Mouse (Mus musculus) heart, embryonic 16.5 days (tissue): ENCODE results near the gene Krt1. TPM values are rescaled to one million over a fixed set of nuclear protein-coding genes. Genes with fewer than 3 reads are reported as not detected.

ENCODE experiments used
- ATAC-seq: fragments of 200-750 bp; cut with Nextera tagmentation; replicated peaks from 2 replicates; pipeline ENCODE4 v1.8.0; 2017; ENCODE audit warnings: moderate number of reproducible peaks; ENCODE audit not compliant: insufficient read depth, low FRiP score; ENCODE audit errors: extremely low read depth
- H3K27ac ChIP-seq: fragments of 300-500 bp; sonication (generic); 2 replicates; pipeline ENCODE4 v1.5.1; 2014; ENCODE audit warnings: mild to moderate bottlenecking, low read length, control low read depth, moderate library complexity
- H3K27me3 ChIP-seq: fragments of 300-500 bp; sonication (generic); 2 replicates; pipeline ENCODE4 v1.6.1; 2014; ENCODE audit warnings: low read length, mixed read lengths; ENCODE audit not compliant: control insufficient read depth, insufficient read depth
- H3K36me3 ChIP-seq: fragments of 300-500 bp; sonication (generic); 2 replicates; pipeline ENCODE4 v1.6.1; 2014; ENCODE audit not compliant: control insufficient read depth, insufficient read depth
- H3K4me1 ChIP-seq: fragments of 300-500 bp; sonication (generic); 2 replicates; pipeline ENCODE4 v1.6.1; 2014; ENCODE audit warnings: low read length, mixed read lengths; ENCODE audit not compliant: control insufficient read depth, insufficient read depth
- H3K4me2 ChIP-seq: fragments of 300-500 bp; sonication (generic); 2 replicates; pipeline ENCODE4 v1.6.1; 2014; ENCODE audit warnings: low read depth, mild to moderate bottlenecking, control low read depth, low read length
- H3K4me3 ChIP-seq: fragments of 300-500 bp; sonication (generic); 2 replicates; pipeline ENCODE4 v1.5.1; 2014; ENCODE audit warnings: mild to moderate bottlenecking, control low read depth, low read length
- H3K9ac ChIP-seq: fragments of 300-500 bp; sonication (generic); 2 replicates; pipeline ENCODE4 v1.6.1; 2014; ENCODE audit warnings: low read length, control low read depth
- H3K9me3 ChIP-seq: fragments of 300-500 bp; sonication (generic); replicated peaks from 2 replicates; pipeline ENCODE4 v1.6.1; 2016; ENCODE audit warnings: low read length; ENCODE audit not compliant: control insufficient read depth
- whole genome bisulfite sequencing: fragments of 180-500 bp; shearing (Covaris S2); extraction: QIAGEN DNeasy Blood & Tissue Kit; methylation state at CpG from one replicate; pipeline ENCODE4 v1.1.7; 2014; 5-methylcytosine and 5-hydroxymethylcytosine counted together
- polyA plus RNA-seq: library from polyadenylated mRNA; unstranded; fragments of >200 nt; fragmentation: Nextera tagmentation; extraction: Ambion mirVana; gene quantifications from 2 replicates; pipeline ENCODE4 v1.2.1, GENCODE M21; 2015

Gene Krt1
- polyA plus RNA-seq, 1 experiment from 2014 or later: 0.11 TPM

DNA sequence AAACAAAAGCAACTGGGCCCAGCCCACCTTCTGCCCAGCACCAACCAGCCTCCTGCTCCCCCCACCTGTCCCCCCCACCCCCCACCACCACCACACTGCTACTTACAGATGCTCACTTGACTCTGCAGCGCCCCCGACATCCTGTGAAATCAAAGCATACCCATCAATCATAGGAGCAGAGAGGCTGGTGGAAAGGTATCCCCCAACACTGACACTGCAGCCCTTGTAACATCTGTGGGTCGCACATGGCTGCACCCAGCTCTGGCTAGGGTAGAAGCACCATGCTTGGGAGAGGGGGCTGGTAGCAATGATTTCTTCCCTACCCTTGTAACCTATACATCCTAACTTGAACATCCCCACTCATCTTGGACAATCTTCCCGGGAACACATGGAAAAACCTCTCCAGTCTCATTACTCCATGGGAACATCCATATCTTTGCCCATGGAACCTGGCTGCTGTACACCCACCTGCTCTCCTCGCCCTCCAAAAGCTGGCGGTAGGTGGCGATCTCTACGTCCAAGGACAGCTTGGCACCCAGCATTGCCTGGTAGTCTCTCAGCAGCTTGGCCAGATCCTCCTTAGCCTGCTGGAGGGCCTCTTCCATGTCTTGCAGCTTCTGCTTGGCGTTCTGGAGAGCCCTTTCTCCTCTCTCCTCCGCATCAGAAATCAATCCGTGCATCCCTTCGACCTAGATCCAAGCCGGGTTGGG, 10.0 kb upstream of the Krt1 start:
- Histone ChIP-seq H3K4me3 (no peak overlapping the region), H3K4me2 (peak overlapping the region; percentile 79; the same call in 1 of the 2 replicates), H3K27ac (no peak overlapping the region), H3K27me3 (peaks cover 40% of the 10 kb centered on the region), H3K9ac (no peak overlapping the region), H3K36me3 (no peaks in the 10 kb centered on the region), H3K4me1 (peaks cover 4% of the 10 kb centered on the region; the same call in 1 of the 2 replicates), H3K9me3 (no peaks in the 10 kb centered on the region)
- WGBS: 54% methylated on average over 13 of the region's 13 CpGs
- ATAC-seq: no peak

- H3K4me3 ChIP-seq: peak overlapping the region; percentile 51
- H3K4me1 ChIP-seq: peaks cover 4% of the 10 kb centered on the region; the same call in 1 of the 2 replicates
- no peak for ATAC-seq
- peaks cover 43% of the 10 kb centered on the region for H3K27me3 ChIP-seq
- no peaks in the 10 kb centered on the region for H3K9me3 ChIP-seq
- no peak overlapping the region for H3K27ac ChIP-seq
- peak overlapping the region; percentile 79 for H3K4me2 ChIP-seq
- WGBS: under 1% methylated on average over 33 of the region's 33 CpGs
- H3K36me3 ChIP-seq: no peaks in the 10 kb centered on the region
- H3K9ac ChIP-seq: peak overlapping the region; percentile 28
Observed at GRCm38 (mm10) chr15:101859735-101860170, 9.2 kb upstream of the Krt1 start.

GRCm38 (mm10) chr15:101858673-101859425, 8.3 kb upstream of the Krt1 start:
- peak overlapping the region; percentile 51; the same call in 1 of the 2 replicates for H3K4me3 ChIP-seq
- H3K27ac ChIP-seq: no peak overlapping the region
- peaks cover 4% of the 10 kb centered on the region; the same call in 1 of the 2 replicates for H3K4me1 ChIP-seq
- H3K27me3 ChIP-seq: peaks cover 47% of the 10 kb centered on the region
- H3K9ac ChIP-seq: no peak overlapping the region
- no peak for ATAC-seq
- no peaks in the 10 kb centered on the region for H3K9me3 ChIP-seq
- no peaks in the 10 kb centered on the region for H3K36me3 ChIP-seq
- WGBS: 5% methylated on average over 11 of the region's 11 CpGs
- peak overlapping the region; percentile 79 for H3K4me2 ChIP-seq

DNA sequence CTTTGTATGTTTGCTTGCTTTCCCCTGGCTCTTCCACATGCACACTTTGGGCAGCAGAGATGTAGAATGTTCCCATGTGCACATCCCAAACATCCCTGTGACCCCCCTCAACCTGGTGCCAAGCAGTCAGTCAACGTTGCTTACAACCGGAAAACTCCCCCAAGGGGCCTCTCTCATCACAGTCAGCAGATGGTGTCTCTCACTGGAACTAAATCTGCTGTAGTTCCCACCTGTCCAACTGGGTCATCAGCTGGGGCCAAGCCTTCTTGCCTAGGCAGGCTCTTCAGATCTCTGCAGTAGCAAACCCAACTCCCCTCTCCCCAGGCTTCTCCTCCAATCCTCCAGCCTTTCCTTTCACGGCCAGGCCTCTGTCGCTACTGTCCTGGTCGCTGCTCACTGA, 6.1 kb upstream of the Krt1 start:
- ATAC-seq: no peak

DNA sequence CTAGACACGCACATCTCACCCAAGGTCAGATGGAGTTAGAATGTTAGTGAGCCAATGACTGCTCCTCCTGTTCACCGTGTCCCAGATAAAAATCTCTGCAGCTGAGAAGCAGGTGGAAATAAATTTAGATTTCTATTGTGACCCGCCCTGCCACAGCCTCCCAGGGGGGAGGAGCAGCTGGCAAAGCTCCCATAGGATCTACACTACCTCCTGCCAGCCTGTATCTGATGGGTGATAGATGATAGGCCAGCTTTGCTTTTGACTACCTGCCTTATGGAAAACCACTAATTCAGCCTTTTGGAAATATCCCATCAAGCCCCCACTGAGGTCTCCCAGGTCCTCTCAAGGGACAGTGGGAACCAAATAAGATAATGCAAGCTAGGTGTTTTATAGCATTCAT, 5.1 kb upstream of the Krt1 start:
- no peak overlapping the region for H3K27ac ChIP-seq
- peaks cover 4% of the 10 kb centered on the region; the same call in 1 of the 2 replicates for H3K4me1 ChIP-seq
- H3K27me3 ChIP-seq: peaks cover 58% of the 10 kb centered on the region
- WGBS: 54% methylated on average over 3 of the region's 3 CpGs
- H3K4me3 ChIP-seq: no peak overlapping the region
- H3K36me3 ChIP-seq: no peaks in the 10 kb centered on the region
- no peak overlapping the region for H3K4me2 ChIP-seq
- ATAC-seq: no peak
- no peaks in the 10 kb centered on the region for H3K9me3 ChIP-seq
- no peak overlapping the region for H3K9ac ChIP-seq

More for the DNA sequence above, 6.1 kb upstream of the Krt1 start:
- H3K4me3 ChIP-seq: no peak overlapping the region
- H3K27ac ChIP-seq: no peak overlapping the region
- H3K4me2 ChIP-seq: no peak overlapping the region
- H3K36me3 ChIP-seq: no peaks in the 10 kb centered on the region
- H3K27me3 ChIP-seq: peaks cover 64% of the 10 kb centered on the region
- H3K9ac ChIP-seq: no peak overlapping the region
- peaks cover 4% of the 10 kb centered on the region; the same call in 1 of the 2 replicates for H3K4me1 ChIP-seq
- H3K9me3 ChIP-seq: no peaks in the 10 kb centered on the region
- WGBS: 35% methylated on average over 5 of the region's 5 CpGs

DNA sequence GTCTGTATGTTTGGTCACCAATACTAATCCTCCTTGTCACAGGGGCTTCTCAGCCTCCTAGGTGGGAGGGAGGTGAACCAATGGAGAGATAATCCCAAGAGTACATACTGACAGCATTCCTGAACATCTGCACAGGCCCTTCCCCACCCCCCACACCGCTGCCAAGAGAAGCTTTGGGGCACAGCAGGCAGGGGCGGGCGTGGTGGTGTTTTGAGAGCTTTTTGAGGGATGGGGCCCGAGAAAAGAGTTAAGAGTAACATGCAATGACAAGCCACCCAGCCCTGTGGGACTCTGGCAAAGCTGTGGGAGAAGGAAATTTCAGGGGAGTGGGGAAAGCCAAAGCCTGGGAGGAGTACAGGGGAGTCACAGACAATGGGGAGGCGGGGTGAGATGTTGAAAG, 3.7 kb upstream of the Krt1 start:
- no peaks in the 10 kb centered on the region for H3K9me3 ChIP-seq
- H3K4me3 ChIP-seq: no peak overlapping the region
- no peak overlapping the region for H3K9ac ChIP-seq
- peaks cover 49% of the 10 kb centered on the region for H3K27me3 ChIP-seq
- no peak for ATAC-seq
- WGBS: 6% methylated on average over 5 of the region's 5 CpGs
- no peaks in the 10 kb centered on the region for H3K36me3 ChIP-seq
- H3K27ac ChIP-seq: no peak overlapping the region
- H3K4me1 ChIP-seq: 0 out of 2 replicates have a peak, but pooled peaks cover under 1% of the 10 kb centered on the region
- no peak overlapping the region for H3K4me2 ChIP-seq

DNA sequence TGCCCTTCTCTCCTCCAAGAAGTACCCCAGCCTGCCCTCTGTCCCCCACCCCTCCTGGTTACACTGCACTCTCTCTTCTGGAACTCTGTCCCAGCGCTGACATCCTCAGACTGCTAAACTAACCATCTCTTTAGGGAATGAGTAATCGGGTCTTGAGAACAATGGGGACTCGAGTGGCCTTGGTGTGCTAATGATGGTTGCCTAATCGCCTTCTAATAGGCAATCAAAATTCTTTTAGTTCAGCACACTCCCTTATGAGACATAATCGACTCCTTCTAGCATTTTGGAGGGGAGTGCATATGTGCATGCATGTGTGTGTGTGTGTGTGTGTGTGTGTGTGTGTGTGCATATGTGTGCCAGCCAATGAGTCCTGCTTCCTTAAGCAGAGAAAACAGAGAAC, 2.0 kb upstream of the Krt1 start:
- Histone ChIP-seq H3K27me3 (peaks cover 39% of the 10 kb centered on the region), H3K4me2 (no peak overlapping the region), H3K9me3 (no peaks in the 10 kb centered on the region), H3K36me3 (no peaks in the 10 kb centered on the region), H3K4me3 (no peak overlapping the region), H3K4me1 (no peaks in the 10 kb centered on the region), H3K27ac (no peak overlapping the region), H3K9ac (no peak overlapping the region)
- WGBS: 41% methylated on average over 5 of the region's 5 CpGs
- no peak for ATAC-seq

DNA sequence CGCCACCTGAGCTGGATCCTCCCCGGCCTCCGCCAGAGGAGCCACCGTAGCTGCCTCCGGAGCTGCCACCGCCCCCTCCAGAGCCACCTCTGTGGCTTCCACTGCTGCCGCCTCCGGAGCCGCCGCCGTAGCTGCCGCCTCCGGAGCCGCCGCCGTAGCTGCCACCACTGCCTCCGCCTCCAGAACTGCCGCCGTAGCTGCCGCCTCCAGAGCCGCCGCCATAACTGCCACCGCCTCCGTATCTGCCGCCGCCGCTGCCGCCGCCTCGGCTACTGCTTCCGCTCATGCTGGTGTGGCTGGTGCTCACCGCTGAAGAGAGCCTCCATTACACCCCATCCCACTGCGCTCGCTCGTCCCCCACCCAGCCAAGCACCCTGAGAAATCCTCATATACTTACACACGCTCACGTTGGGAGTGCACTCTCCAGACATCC, 4.6 kb downstream of the Krt1 start:
- Histone ChIP-seq H3K4me2 (peak overlapping the region; percentile 83), H3K27me3 (peaks cover 31% of the 10 kb centered on the region), H3K9ac (peak overlapping the region; percentile 68), H3K9me3 (no peaks in the 10 kb centered on the region), H3K4me3 (peak overlapping the region; percentile 58), H3K36me3 (no peaks in the 10 kb centered on the region), H3K4me1 (0 out of 2 replicates have a peak, but pooled peaks cover 3% of the 10 kb centered on the region), H3K27ac (no peak overlapping the region)
- under 1% methylated on average over 37 of the region's 37 CpGs for WGBS
- ATAC-seq: no peak

GRCm38 (mm10) chr15:101843192-101843591, 7.4 kb downstream of the Krt1 start:
- Histone ChIP-seq H3K9me3 (no peaks in the 10 kb centered on the region), H3K4me1 (0 out of 2 replicates have a peak, but pooled peaks cover 3% of the 10 kb centered on the region), H3K4me2 (no peak overlapping the region), H3K27ac (no peak overlapping the region), H3K27me3 (peaks cover 29% of the 10 kb centered on the region), H3K36me3 (no peaks in the 10 kb centered on the region), H3K4me3 (no peak overlapping the region), H3K9ac (no peak overlapping the region)
- WGBS: 58% methylated on average over 9 of the region's 9 CpGs
- ATAC-seq: no peak
